Mouse (Mus musculus) CH12.LX (cell line): ENCODE results near the gene Icam5. TPM values are rescaled to one million over a fixed set of nuclear protein-coding genes. Genes with fewer than 3 reads are reported as not detected.

Source experiments
- DNase-seq: peaks from one replicate; pipeline ENCODE4 v3.0.0-alpha.2; 2013; ENCODE audit errors: extremely low read depth
- H3K27ac ChIP-seq: 2 replicates; pipeline ENCODE4 v1.5.1; 2012; ENCODE audit warnings: low read depth, mild to moderate bottlenecking, control low read depth, moderate library complexity; ENCODE audit not compliant: insufficient read depth
- H3K27me3 ChIP-seq: replicated peaks from 2 replicates; pipeline ENCODE3; 2012; ENCODE audit warnings: inconsistent platforms
- H3K36me3 ChIP-seq, 2 experiments: replicated peaks in 1 of 2; 2 replicates each; pipeline versions ENCODE3 to v1.6.1; 2012; ENCODE audit warnings: inconsistent platforms in 1 of 2, low read length in 1 of 2, mild to moderate bottlenecking in 1 of 2, mixed read lengths in 1 of 2, moderate library complexity in 1 of 2; ENCODE audit not compliant: control insufficient read depth in 1 of 2, insufficient read depth in 1 of 2
- H3K4me1 ChIP-seq, 2 experiments: 2 replicates each; pipeline ENCODE4 v1.6.1; 2012; ENCODE audit warnings: inconsistent platforms in 1 of 2, moderate library complexity in 1 of 2; ENCODE audit not compliant: insufficient read depth in 2 of 2, control insufficient read depth in 1 of 2
- H3K4me2 ChIP-seq: 2 replicates; pipeline ENCODE4 v1.6.1; 2012; ENCODE audit warnings: low read depth, mild to moderate bottlenecking, control low read depth; ENCODE audit not compliant: poor library complexity, insufficient read depth, severe bottlenecking
- H3K4me3 ChIP-seq, 3 experiments: fragments of 150-350 bp in 1 of 3; sonication (generic) in 1 of 3; replicated peaks in 1 of 3; 2 replicates each; pipeline versions ENCODE3 to v1.5.1; 2011 to 2012; ENCODE audit warnings: low read depth in 2 of 3, low read length in 2 of 3, mild to moderate bottlenecking in 2 of 3, moderate library complexity in 2 of 3, control low read depth in 1 of 3, improper control_type of control experiment in 1 of 3, inconsistent platforms in 1 of 3, mixed read lengths in 1 of 3; ENCODE audit not compliant: poor library complexity in 1 of 3
- H3K79me2 ChIP-seq: replicated peaks from 2 replicates; pipeline ENCODE4 v1.6.1; 2012; ENCODE audit warnings: mild to moderate bottlenecking, moderate library complexity; ENCODE audit not compliant: control insufficient read depth, poor library complexity, insufficient read depth, severe bottlenecking; ENCODE audit errors: extremely low read depth
- H3K9ac ChIP-seq: 2 replicates; pipeline ENCODE4 v1.6.1; 2012; ENCODE audit warnings: low read depth, mild to moderate bottlenecking, control low read depth, moderate library complexity; ENCODE audit not compliant: insufficient read depth
- H3K9me3 ChIP-seq: replicated peaks from 2 replicates; pipeline ENCODE3; 2012; ENCODE audit warnings: low read length, inconsistent platforms, mixed read lengths
- CHD1 ChIP-seq: IDR thresholded peaks from 2 replicates; pipeline ENCODE4 v1.6.1; 2012; ENCODE audit warnings: low read depth, low read length, improper control_type of control experiment, inconsistent platforms
- CHD2 ChIP-seq: IDR thresholded peaks from 2 replicates; pipeline ENCODE4 v1.6.1; 2011; ENCODE audit warnings: low read length, improper control_type of control experiment
- CTCF ChIP-seq, 2 experiments: IDR thresholded peaks in 1 of 2; conservative IDR thresholded peaks in 1 of 2; 2 replicates each; pipeline ENCODE4 v1.5.1; 2011 to 2012; ENCODE audit warnings: low read depth in 2 of 2, low read length in 2 of 2, improper control_type of control experiment in 1 of 2, inconsistent platforms in 1 of 2, mild to moderate bottlenecking in 1 of 2, moderate library complexity in 1 of 2
- E2F4 ChIP-seq: IDR thresholded peaks from 2 replicates; pipeline ENCODE4 v1.6.1; 2011; ENCODE audit warnings: low read depth, low read length, improper control_type of control experiment; ENCODE audit not compliant: insufficient replicate concordance
- EP300 ChIP-seq: IDR thresholded peaks from 2 replicates; pipeline ENCODE4 v1.6.1; 2011; ENCODE audit warnings: low read length, improper control_type of control experiment
- ETS1 ChIP-seq: conservative IDR thresholded peaks from 2 replicates; pipeline ENCODE4 v1.6.1; 2012; ENCODE audit warnings: low read depth, mild to moderate bottlenecking, inconsistent platforms, low read length, improper control_type of control experiment, moderate library complexity
- GABPA ChIP-seq: IDR thresholded peaks from 2 replicates; pipeline ENCODE4 v1.6.1; 2012; ENCODE audit warnings: low read depth, low read length, improper control_type of control experiment, inconsistent platforms; ENCODE audit not compliant: insufficient replicate concordance
- HCFC1 ChIP-seq: IDR thresholded peaks from 2 replicates; pipeline ENCODE4 v1.6.1; 2012; ENCODE audit warnings: low read depth, mild to moderate bottlenecking, inconsistent platforms, low read length, improper control_type of control experiment
- JUN ChIP-seq: IDR thresholded peaks from 2 replicates; pipeline ENCODE4 v1.6.1; 2011; ENCODE audit warnings: low read depth, mild to moderate bottlenecking, low read length, improper control_type of control experiment, moderate library complexity; ENCODE audit not compliant: insufficient read depth
- KAT2A ChIP-seq: IDR thresholded peaks from 2 replicates; pipeline ENCODE4 v1.6.1; 2012; ENCODE audit warnings: low read length, improper control_type of control experiment, inconsistent platforms; ENCODE audit not compliant: insufficient replicate concordance
- MAFK ChIP-seq: IDR thresholded peaks from 2 replicates; pipeline ENCODE4 v1.6.1; 2011; ENCODE audit warnings: low read length, improper control_type of control experiment; ENCODE audit not compliant: insufficient replicate concordance
- MAX ChIP-seq: IDR thresholded peaks from 2 replicates; pipeline ENCODE4 v1.6.1; 2011; ENCODE audit warnings: low read length, improper control_type of control experiment
- MAZ ChIP-seq: IDR thresholded peaks from 2 replicates; pipeline ENCODE4 v1.6.1; 2012; ENCODE audit warnings: low read depth, mild to moderate bottlenecking, inconsistent platforms, low read length, improper control_type of control experiment, moderate library complexity
- MXI1 ChIP-seq: IDR thresholded peaks from 2 replicates; pipeline ENCODE4 v1.6.1; 2011; ENCODE audit warnings: mild to moderate bottlenecking, low read depth, low read length, improper control_type of control experiment
- MYC ChIP-seq: IDR thresholded peaks from 2 replicates; pipeline ENCODE4 v1.6.1; 2011; ENCODE audit warnings: low read depth, mild to moderate bottlenecking, improper control_type of control experiment, low read length
- NELFE ChIP-seq: IDR thresholded peaks from 2 replicates; pipeline ENCODE4 v1.6.1; 2011; ENCODE audit warnings: low read depth, low read length, improper control_type of control experiment
- NRF1 ChIP-seq: IDR thresholded peaks from 2 replicates; pipeline ENCODE4 v1.6.1; 2014; ENCODE audit warnings: low read depth, mild to moderate bottlenecking, inconsistent platforms, low read length, improper control_type of control experiment, moderate library complexity
- PAX5 ChIP-seq: IDR thresholded peaks from 2 replicates; pipeline ENCODE4 v1.6.1; 2012; ENCODE audit warnings: low read length, inconsistent platforms, mixed read lengths
- POLR2A ChIP-seq: IDR thresholded peaks from 2 replicates; pipeline ENCODE4 v1.6.1; 2011; ENCODE audit warnings: low read depth, mild to moderate bottlenecking, improper control_type of control experiment, low read length
- POLR2AphosphoS2 ChIP-seq: IDR thresholded peaks from 2 replicates; pipeline ENCODE4 v1.6.1; 2011; ENCODE audit warnings: low read depth, low read length, improper control_type of control experiment
- RAD21 ChIP-seq: IDR thresholded peaks from 2 replicates; pipeline ENCODE4 v1.6.1; 2011; ENCODE audit warnings: low read depth, mild to moderate bottlenecking, low read length, improper control_type of control experiment, moderate library complexity
- SMC3 ChIP-seq: IDR thresholded peaks from 2 replicates; pipeline ENCODE4 v1.6.1; 2011; ENCODE audit warnings: low read depth, low read length, improper control_type of control experiment
- TBP ChIP-seq: conservative IDR thresholded peaks from 2 replicates; pipeline ENCODE4 v1.6.1; 2011; ENCODE audit warnings: low read depth, low read length, improper control_type of control experiment
- TCF12 ChIP-seq: IDR thresholded peaks from 2 replicates; pipeline ENCODE4 v1.6.1; 2014; ENCODE audit warnings: low read depth, mild to moderate bottlenecking, inconsistent platforms, low read length, improper control_type of control experiment
- UBTF ChIP-seq: IDR thresholded peaks from 2 replicates; pipeline ENCODE4 v1.6.1; 2012; ENCODE audit warnings: low read depth, mild to moderate bottlenecking, inconsistent platforms, low read length, improper control_type of control experiment, moderate library complexity
- USF2 ChIP-seq: conservative IDR thresholded peaks from 2 replicates; pipeline ENCODE4 v1.6.1; 2011; ENCODE audit warnings: low read depth, low read length, improper control_type of control experiment
- ZC3H11A ChIP-seq: IDR thresholded peaks from 2 replicates; pipeline ENCODE4 v1.6.1; 2012; ENCODE audit warnings: low read depth, mild to moderate bottlenecking, inconsistent platforms, low read length, improper control_type of control experiment
- ZKSCAN1 ChIP-seq: IDR thresholded peaks from 2 replicates; pipeline ENCODE4 v1.6.1; 2012; ENCODE audit warnings: low read depth, inconsistent platforms, low read length, improper control_type of control experiment, borderline replicate concordance
- ZMIZ1 ChIP-seq: IDR thresholded peaks from 2 replicates; pipeline ENCODE4 v1.6.1; 2012; ENCODE audit warnings: low read depth, mild to moderate bottlenecking, inconsistent platforms, low read length, improper control_type of control experiment
- dilution Hi-C: fragments of 300-500 bp; cut with MboI; formaldehyde crosslinking; loops from 2 replicates; pipeline ENCODE4 v1.14.3; 2020; ENCODE audit warnings: low sequenced_read_pairs; ENCODE audit not compliant: extremely low pct_unique_long_range_greater_than_20kb, extremely low pct_ligation_motif_present
- in situ Hi-C: fragments of 300-500 bp; cut with MboI; formaldehyde crosslinking; loops from 3 replicates; pipeline ENCODE4 v1.14.3; 2019; ENCODE audit warnings: low sequenced_read_pairs, low pct_ligation_motif_present, low pct_unique_long_range_greater_than_20kb, mixed read lengths
- polyA plus RNA-seq: library from polyadenylated mRNA; unstranded; fragments of >175 nt; gene quantifications from 2 replicates; pipeline ENCODE4 v1.2.1, GENCODE M21; 2012; ENCODE audit warnings: low read depth; ENCODE audit not compliant: insufficient read length
- total RNA-seq, 2 experiments: library from RNA; depleted of rRNA; stranded (reverse); fragments of 300-350 nt in 1 of 2; fragments of >200 nt in 1 of 2; gene quantifications; 2 replicates each; pipeline ENCODE4 v1.2.3; 2012 to 2014

Gene Icam5
- total and polyA plus RNA-seq, 3 experiments = 0.89 to 4.9 (median 1.6) TPM

DNA sequence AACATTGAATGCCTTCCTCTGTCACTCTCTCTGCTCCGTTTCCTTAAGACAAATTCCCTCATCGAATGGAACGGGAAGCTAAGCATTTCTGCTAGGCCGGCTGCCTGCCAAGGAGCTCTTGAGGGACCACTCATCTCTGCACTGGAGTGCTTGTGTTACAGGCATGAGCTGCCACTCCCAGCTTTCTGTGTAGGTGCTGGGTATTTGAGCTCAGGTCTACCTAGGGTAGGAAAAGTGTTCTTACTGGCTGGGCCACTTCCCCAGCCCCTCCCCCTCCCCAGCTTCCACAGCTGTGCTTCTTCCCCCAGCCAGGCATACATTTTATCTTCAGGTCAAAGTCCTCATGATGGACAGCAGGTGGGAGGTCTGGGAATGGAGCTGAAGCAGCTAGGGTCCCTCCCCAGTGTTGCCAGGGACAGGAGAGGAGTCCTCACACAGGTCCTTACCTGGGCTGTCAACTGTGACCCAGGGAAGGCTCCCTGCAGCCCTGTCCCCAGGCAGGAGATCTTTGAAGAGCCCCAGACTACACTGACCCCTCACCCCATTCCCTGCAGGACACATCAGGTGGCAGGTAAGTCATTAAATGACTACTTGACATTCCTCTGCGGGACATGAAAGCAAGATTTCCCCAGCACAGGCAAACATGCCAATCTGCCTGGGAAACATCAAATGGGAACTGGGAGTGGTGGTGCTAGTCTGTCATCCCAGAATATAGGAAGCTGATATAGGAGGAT is 38.5 kb upstream of the Icam5 start:
- no peaks in the 10 kb centered on the region for H3K79me2 ChIP-seq
- no peak for DNase-seq
- H3K4me3 ChIP-seq = no peak overlapping the region
- TF ChIP-seq POLR2AphosphoS2 = no peak
- no peak for TF ChIP-seq CHD1
- no peak for TF ChIP-seq ETS1
- no peak for TF ChIP-seq TBP
- TF ChIP-seq USF2 = no peak
- no peak for TF ChIP-seq ZMIZ1
- no peak for TF ChIP-seq MAZ
- no peak for TF ChIP-seq TCF12
- TF ChIP-seq ZKSCAN1 = no peak
- TF ChIP-seq MXI1 = no peak
- no peak for TF ChIP-seq JUN
- TF ChIP-seq NRF1 = no peak
- no peak for TF ChIP-seq E2F4
- no peak for TF ChIP-seq EP300
- TF ChIP-seq KAT2A = no peak
- no peak for TF ChIP-seq GABPA
- TF ChIP-seq MAFK = no peak
- TF ChIP-seq POLR2A = no peak
- peaks cover 0 to 36% of the 10 kb centered on the region in 2 experiments; a peak in 2 of 4 replicates for H3K4me1 ChIP-seq
- no peaks in the 10 kb centered on the region for H3K9me3 ChIP-seq
- H3K27me3 ChIP-seq = no peaks in the 10 kb centered on the region
- no peak overlapping the region for H3K27ac ChIP-seq
- H3K36me3 ChIP-seq = no peaks in the 10 kb centered on the region
- in situ Hi-C loops = no loop called here
- no peak overlapping the region for H3K4me2 ChIP-seq
- dilution Hi-C loops = no loop called here
- H3K9ac ChIP-seq = no peak overlapping the region

- no peak for DNase-seq
- dilution Hi-C loops (no loop called here), in situ Hi-C loops (no loop called here)
- Histone ChIP-seq H3K27ac (no peak overlapping the region), H3K9me3 (no peaks in the 10 kb centered on the region), H3K4me3 (no peak overlapping the region), H3K4me2 (no peak overlapping the region), H3K9ac (no peak overlapping the region), H3K27me3 (no peaks in the 10 kb centered on the region), H3K4me1 (peaks cover 0 to 34% of the 10 kb centered on the region in 2 experiments; a peak in 2 of 4 replicates), H3K79me2 (no peaks in the 10 kb centered on the region), H3K36me3 (no peaks in the 10 kb centered on the region)
- TF ChIP-seq ZKSCAN1 = no peak
- TF ChIP-seq KAT2A = no peak
- TF ChIP-seq SMC3 = peak; percentile 42
- TF ChIP-seq ZMIZ1 = no peak
- peak in 1 of 2 experiments; percentile 53; a peak in 2 of 4 replicates for TF ChIP-seq CTCF (conservative IDR thresholded peaks at IDR 0.05 in 1 of 2, IDR thresholded peaks at IDR 0.05 in 1 of 2; ENCODE audit: low read depth in 2 of 2, low read length in 2 of 2)
- no peak for TF ChIP-seq ZC3H11A
- no peak for TF ChIP-seq MYC
- TF ChIP-seq TBP = no peak
- no peak for TF ChIP-seq CHD1
- no peak for TF ChIP-seq CHD2
- TF ChIP-seq UBTF = no peak
- no peak for TF ChIP-seq MAFK
- no peak for TF ChIP-seq HCFC1
- peak; percentile 57 for TF ChIP-seq RAD21
- no peak for TF ChIP-seq NELFE
- TF ChIP-seq PAX5 = no peak
- TF ChIP-seq E2F4 = no peak
- no peak for TF ChIP-seq MXI1
- no peak for TF ChIP-seq MAX
- no peak for TF ChIP-seq POLR2AphosphoS2
Observed at GRCm38 (mm10) chr9:20995069-20995468, 36.8 kb upstream of the Icam5 start.
